17 mouse cellular contexts compared by ENCODE assay signal in the genomic region with DNA sequence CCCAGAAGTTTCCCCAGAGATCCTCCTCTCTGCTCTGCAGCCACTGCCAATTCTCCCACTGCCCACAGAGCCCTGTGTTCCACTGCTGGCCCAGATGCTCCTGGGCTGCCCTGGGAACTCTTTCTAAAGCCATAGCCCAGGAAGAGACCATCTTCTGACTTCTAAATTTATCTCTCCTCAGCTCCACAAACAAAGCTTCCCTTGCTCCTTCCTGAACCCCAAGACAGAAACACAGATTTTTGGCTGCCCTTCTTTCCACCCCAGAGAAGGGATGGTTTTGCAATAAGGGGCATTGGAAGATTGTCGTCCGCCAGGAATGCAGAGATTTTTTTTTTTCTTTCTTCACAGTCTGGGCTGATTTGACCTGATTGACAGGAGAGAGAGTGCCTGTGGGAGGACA.
DNase-seq lines count a peak whose midpoint lies in the region; ATAC-seq and TF ChIP-seq lines count a peak whose summit lies in the region.
"Had no signal": no experiment of that assay in that cellular context is flagged by ENCODE, and none has a peak within 500 bp of the region (broad histone marks: within the 10 kb centered on the region; RNA-seq: fewer than 3 reads in every experiment).

No protein-coding gene starts in this region.

- WGBS in heart, embryonic 13.5 days: 45% methylated on average over 2 of the region's 2 CpGs
- WGBS in heart, embryonic 11.5 days (ENCODE audit: insufficient replicate concordance): 53% methylated on average over 2 of the region's 2 CpGs
- 26% methylated on average over 2 of the region's 2 CpGs for WGBS in lung, embryonic 16.5 days
- WGBS in embryonic facial prominence, embryonic 15.5 days: 62% methylated on average over 2 of the region's 2 CpGs

- H3K9me3 ChIP-seq in heart, embryonic 13.5 days: peaks cover 8% of the 10 kb centered on the region; the same call in 1 of the 2 replicates
- peaks cover 4% of the 10 kb centered on the region; the same call in 1 of the 2 replicates for H3K9me3 ChIP-seq in heart, embryonic 11.5 days (replicated peaks; ENCODE audit: control insufficient read depth, low read length)
- H3K9me3 ChIP-seq in lung, embryonic 16.5 days (ENCODE audit: control insufficient read depth, low read length): peaks cover 3% of the 10 kb centered on the region
- H3K9me3 ChIP-seq in embryonic facial prominence, embryonic 15.5 days (replicated peaks): no peaks in the 10 kb centered on the region
- H3K9me3 ChIP-seq: liver, embryonic 13.5 days had no signal

- H3K9ac ChIP-seq in heart, embryonic 13.5 days: no peak overlapping the region
- H3K9ac ChIP-seq in heart, embryonic 11.5 days (ENCODE audit: low read depth, low read length): no peak overlapping the region
- no peak overlapping the region for H3K9ac ChIP-seq in lung, embryonic 16.5 days (ENCODE audit: low read length)
- H3K9ac ChIP-seq in embryonic facial prominence, embryonic 15.5 days: no peak overlapping the region
- H3K9ac ChIP-seq: forebrain, postnatal 0 days; hindbrain, embryonic 14.5 days; liver, embryonic 13.5 days; neural tube, embryonic 15.5 days had no signal

- no peak overlapping the region for H3K4me3 ChIP-seq in heart, embryonic 13.5 days
- no peak overlapping the region for H3K4me3 ChIP-seq in heart, embryonic 11.5 days (ENCODE audit: low read depth, low read length)
- no peak overlapping the region for H3K4me3 ChIP-seq in lung, embryonic 16.5 days (ENCODE audit: low read length)
- no peak overlapping the region for H3K4me3 ChIP-seq in embryonic facial prominence, embryonic 15.5 days (replicated peaks)
- no peak overlapping the region for H3K4me3 ChIP-seq in myocyte
- H3K4me3 ChIP-seq: erythroblast, embryonic 14.5 days; liver, embryonic 13.5 days; neural tube, embryonic 15.5 days had no signal

- no peak overlapping the region for H3K4me2 ChIP-seq in heart, embryonic 13.5 days
- H3K4me2 ChIP-seq in heart, embryonic 11.5 days: no peak overlapping the region
- no peak overlapping the region for H3K4me2 ChIP-seq in lung, embryonic 16.5 days (ENCODE audit: low read depth, low read length)
- H3K4me2 ChIP-seq in embryonic facial prominence, embryonic 15.5 days (replicated peaks): no peak overlapping the region
- H3K4me2 ChIP-seq in myocyte (ENCODE audit: low read depth): peak overlapping the region; percentile 57
- H3K4me2 ChIP-seq: hindbrain, embryonic 14.5 days; liver, embryonic 13.5 days; neural tube, embryonic 15.5 days had no signal

- no peaks in the 10 kb centered on the region for H3K27me3 ChIP-seq in heart, embryonic 13.5 days (replicated peaks)
- no peaks in the 10 kb centered on the region for H3K27me3 ChIP-seq in heart, embryonic 11.5 days (ENCODE audit: control insufficient read depth, insufficient read depth, low read length)
- H3K27me3 ChIP-seq in lung, embryonic 16.5 days (ENCODE audit: control insufficient read depth, insufficient read depth, low read depth, low read length): no peaks in the 10 kb centered on the region
- H3K27me3 ChIP-seq in embryonic facial prominence, embryonic 15.5 days: no peaks in the 10 kb centered on the region
- no peaks in the 10 kb centered on the region for H3K27me3 ChIP-seq in myocyte (ENCODE audit: control insufficient read depth, insufficient read depth, insufficient read length)
- H3K27me3 ChIP-seq: CH12.LX; liver, embryonic 13.5 days; neural tube, embryonic 15.5 days; Patski had no signal

- no peaks in the 10 kb centered on the region for H3K79me2 ChIP-seq in myocyte (ENCODE audit: control insufficient read depth, insufficient read depth)

- no peak for TF ChIP-seq POLR2A in myocyte (IDR thresholded peaks at IDR 0.05; ENCODE audit: insufficient read length, low read depth)

- H3ac ChIP-seq in myocyte (ENCODE audit: control insufficient read depth, insufficient read length): no peak overlapping the region

- peak overlapping the region; percentile 68 for H3K27ac ChIP-seq in heart, embryonic 13.5 days (replicated peaks)
- H3K27ac ChIP-seq in heart, embryonic 11.5 days (ENCODE audit: low read depth, low read length): no peak overlapping the region
- peak overlapping the region; percentile 77 for H3K27ac ChIP-seq in lung, embryonic 16.5 days (ENCODE audit: low read length)
- H3K27ac ChIP-seq in embryonic facial prominence, embryonic 15.5 days (replicated peaks): peak overlapping the region; percentile 71; the same call in 1 of the 2 replicates
- H3K27ac ChIP-seq: hindbrain, embryonic 14.5 days; liver, embryonic 13.5 days; neural tube, embryonic 15.5 days had no signal

- peaks cover 40% of the 10 kb centered on the region for H3K4me1 ChIP-seq in heart, embryonic 13.5 days
- peaks cover 18% of the 10 kb centered on the region for H3K4me1 ChIP-seq in heart, embryonic 11.5 days (ENCODE audit: control insufficient read depth, insufficient read depth, low read length)
- peaks cover 24% of the 10 kb centered on the region for H3K4me1 ChIP-seq in lung, embryonic 16.5 days (replicated peaks; ENCODE audit: control insufficient read depth, insufficient read depth, low read length)
- peaks cover 34% of the 10 kb centered on the region for H3K4me1 ChIP-seq in embryonic facial prominence, embryonic 15.5 days

- H3K36me3 ChIP-seq in heart, embryonic 13.5 days: no peaks in the 10 kb centered on the region
- no peaks in the 10 kb centered on the region for H3K36me3 ChIP-seq in heart, embryonic 11.5 days (ENCODE audit: control insufficient read depth, insufficient read depth, low read length)
- H3K36me3 ChIP-seq in lung, embryonic 16.5 days (ENCODE audit: control insufficient read depth, insufficient read depth, low read length): no peaks in the 10 kb centered on the region
- H3K36me3 ChIP-seq in embryonic facial prominence, embryonic 15.5 days: no peaks in the 10 kb centered on the region
- H3K36me3 ChIP-seq in myocyte (ENCODE audit: control insufficient read depth, insufficient read depth): no peaks in the 10 kb centered on the region
- H3K36me3 ChIP-seq: liver, embryonic 13.5 days; neural tube, embryonic 15.5 days had no signal

- no peak for ATAC-seq in heart, embryonic 13.5 days (ENCODE audit: extremely low read depth, insufficient number of reproducible peaks, low FRiP score, low TSS enrichment)
- no peak for ATAC-seq in heart, embryonic 11.5 days (replicated peaks; ENCODE audit: insufficient number of reproducible peaks, low FRiP score, low TSS enrichment)
- ATAC-seq in lung, embryonic 16.5 days (ENCODE audit: low read depth): peak; percentile 24
- ATAC-seq in embryonic facial prominence, embryonic 15.5 days (ENCODE audit: insufficient number of reproducible peaks, low FRiP score, low TSS enrichment, low read depth): no peak
- ATAC-seq: forebrain, postnatal 0 days; intestine, postnatal 0 days; Patski had no signal

- DNase-seq in lung, postnatal 4 days: no peak
- no peak for DNase-seq in ovary, postnatal 14 days (ENCODE audit: low spot score)
- DNase-seq: cerebellum, adult 2 months; forebrain, postnatal 0 days; gastrocnemius, postnatal 25 days; liver, embryonic 13.5 days had no signal

TF ChIP-seq in myocyte, 11 proteins besides CTCF, POLR2A, EP300 and RAD21:
- TF ChIP-seq CEBPB (IDR thresholded peaks at IDR 0.05; ENCODE audit: insufficient read depth, poor library complexity, severe bottlenecking) (peak; percentile 54; the same call in 1 of the 2 replicates), TCF12 (IDR thresholded peaks at IDR 0.05; ENCODE audit: insufficient read depth, poor library complexity, severe bottlenecking) (no peak), MAX (IDR thresholded peaks at IDR 0.05; ENCODE audit: low read depth) (no peak)
